Mouse (Mus musculus): Measurements from ENCODE around the gene Sp2. TPM values are rescaled to one million over a fixed set of nuclear protein-coding genes. Genes with fewer than 3 reads are reported as not detected.

The Sp2 gene
- total and polyA plus RNA-seq, 3 experiments = 10.4 to 12.4 (median 12.3) TPM

DNA sequence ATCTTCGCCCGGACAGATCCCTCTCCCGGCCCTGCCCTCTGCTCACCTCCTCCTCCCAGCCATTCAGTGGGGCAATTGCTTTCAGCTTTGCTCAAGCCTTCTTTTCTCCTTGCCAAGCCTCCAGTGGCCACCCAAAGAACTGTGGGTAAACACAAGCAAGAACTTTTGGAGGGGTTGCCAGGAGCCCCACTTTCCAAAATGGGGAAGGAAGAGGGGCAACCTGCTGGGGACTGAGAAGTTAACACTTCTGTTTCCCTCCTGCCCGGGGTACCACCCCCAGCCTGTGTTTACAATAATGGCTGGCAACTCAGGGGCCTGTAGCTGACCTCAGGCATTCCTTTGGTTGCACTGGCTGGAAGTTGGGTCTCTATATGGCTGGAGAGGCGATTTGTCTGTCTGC, 20.4 kb upstream of the Sp2 start:
- no peak for TF ChIP-seq POLR2A (IDR thresholded peaks at IDR 0.05; ENCODE audit: insufficient read depth, low read depth, low read length)
- no peak for TF ChIP-seq CTCF (IDR thresholded peaks at IDR 0.05)
- no peak for TF ChIP-seq EP300 (IDR thresholded peaks at IDR 0.05; ENCODE audit: insufficient read depth, low read depth, low read length)
- Histone ChIP-seq H3K79me2 (replicated peaks; ENCODE audit: control insufficient read depth, insufficient read depth, low read length) (no peaks in the 10 kb centered on the region), H3K27me3 (ENCODE audit: control insufficient read depth, insufficient read depth, low read length) (peaks cover 1% of the 10 kb centered on the region; the same call in 1 of the 2 replicates), H3K36me3 (ENCODE audit: control insufficient read depth, insufficient read depth, low read length) (no peaks in the 10 kb centered on the region), H3K27ac (no peak overlapping the region), H3K9ac (ENCODE audit: low read depth, low read length) (no peak overlapping the region), H3K4me3 (no peak overlapping the region), H3K4me1 (ENCODE audit: control insufficient read depth, insufficient read depth, low read length) (no peaks in the 10 kb centered on the region)
- WGBS = 47% methylated on average over 5 of the region's 5 CpGs
- DNase-seq = no peak
- intact Hi-C loops (cut with DNase I) = no loop called here

DNA sequence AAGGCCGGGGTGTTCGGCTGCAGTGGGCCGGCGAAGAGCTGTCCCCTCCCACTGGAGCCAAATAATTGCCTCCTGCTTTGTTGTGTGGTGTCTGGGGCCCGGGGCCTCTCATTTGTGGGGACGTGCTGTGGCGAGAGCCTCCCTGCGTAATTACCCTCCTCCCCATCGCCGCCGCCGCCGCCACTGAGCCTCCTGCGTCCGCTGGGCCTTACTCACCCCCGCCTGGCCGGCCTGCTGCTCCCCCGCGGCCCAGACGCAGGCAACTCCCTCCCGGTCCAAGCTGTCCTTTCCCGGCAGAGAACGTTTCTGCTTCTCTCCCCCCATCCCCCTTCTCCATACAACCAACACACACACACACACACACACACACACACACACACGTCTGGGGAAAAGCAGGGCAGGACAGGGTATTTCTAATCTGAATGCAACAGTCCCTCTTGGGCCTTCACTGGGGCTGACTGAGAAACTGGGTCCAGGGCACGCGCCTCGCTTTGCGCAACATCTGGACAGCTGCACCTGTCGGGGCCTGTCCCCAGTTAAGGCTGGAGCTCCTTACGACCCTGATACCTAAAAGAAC, 14.7 kb upstream of the Sp2 start:
- Histone ChIP-seq H3K27ac (peak overlapping the region; percentile 45), H3K9ac (ENCODE audit: low read depth, low read length) (peak overlapping the region; percentile 34), H3K4me1 (ENCODE audit: control insufficient read depth, insufficient read depth, low read length) (no peaks in the 10 kb centered on the region), H3K27me3 (ENCODE audit: control insufficient read depth, insufficient read depth, low read length) (peaks cover 4% of the 10 kb centered on the region), H3K4me3 (peak overlapping the region; percentile 45), H3K79me2 (replicated peaks; ENCODE audit: control insufficient read depth, insufficient read depth, low read length) (no peaks in the 10 kb centered on the region), H3K36me3 (ENCODE audit: control insufficient read depth, insufficient read depth, low read length) (no peaks in the 10 kb centered on the region)
- intact Hi-C loops (cut with DNase I) = no loop called here
- DNase-seq = peak; percentile 57 to 67
- no peak for TF ChIP-seq EP300 (IDR thresholded peaks at IDR 0.05; ENCODE audit: insufficient read depth, low read depth, low read length)
- TF ChIP-seq POLR2A (IDR thresholded peaks at IDR 0.05; ENCODE audit: insufficient read depth, low read depth, low read length) = no peak
- TF ChIP-seq CTCF (IDR thresholded peaks at IDR 0.05) = no peak
- 13% methylated on average over 30 of the region's 30 CpGs for WGBS

DNA sequence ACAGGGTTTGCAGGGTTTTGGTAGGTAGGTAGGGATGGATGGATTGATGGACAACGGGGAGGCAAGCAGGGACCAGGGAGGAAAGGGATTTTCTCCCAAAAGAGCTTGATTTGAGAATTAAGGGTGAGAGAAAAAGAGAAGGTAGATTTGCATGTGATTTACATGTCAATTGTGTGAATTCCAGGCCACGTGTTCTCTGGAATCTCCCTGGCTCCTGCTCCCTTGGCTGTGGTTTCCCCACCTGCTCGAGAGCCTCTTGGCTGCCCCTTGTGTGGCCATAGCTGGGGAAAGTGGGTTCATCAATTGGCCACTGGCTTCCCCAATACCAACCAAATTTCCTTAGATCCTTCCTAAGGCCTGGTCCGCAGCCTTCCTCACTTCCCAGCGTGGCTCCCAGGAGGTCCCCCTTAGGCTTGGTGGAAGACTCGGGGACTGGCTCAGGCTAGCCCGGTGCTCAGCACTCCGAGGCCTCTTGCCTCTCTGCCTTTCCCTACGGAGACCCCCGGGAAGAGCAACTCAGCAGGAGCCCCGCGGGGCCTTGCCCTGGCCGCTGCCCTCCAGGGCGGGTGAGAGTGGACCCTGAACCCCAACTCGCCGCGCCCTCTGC, 14.1 kb upstream of the Sp2 start:
- 22% methylated on average over 17 of the region's 17 CpGs for WGBS
- peak overlapping the region; percentile 45 for H3K4me3 ChIP-seq
- no peaks in the 10 kb centered on the region for H3K36me3 ChIP-seq (ENCODE audit: control insufficient read depth, insufficient read depth, low read length)
- H3K27ac ChIP-seq = peak overlapping the region; percentile 45
- H3K79me2 ChIP-seq (replicated peaks; ENCODE audit: control insufficient read depth, insufficient read depth, low read length) = no peaks in the 10 kb centered on the region
- H3K9ac ChIP-seq (ENCODE audit: low read depth, low read length) = peak overlapping the region; percentile 34
- no peak for DNase-seq
- intact Hi-C loops (cut with DNase I) = no loop called here
- peaks cover 4% of the 10 kb centered on the region for H3K27me3 ChIP-seq (ENCODE audit: control insufficient read depth, insufficient read depth, low read length)
- TF ChIP-seq EP300 (IDR thresholded peaks at IDR 0.05; ENCODE audit: insufficient read depth, low read depth, low read length) (no peak), POLR2A (IDR thresholded peaks at IDR 0.05; ENCODE audit: insufficient read depth, low read depth, low read length) (no peak), CTCF (IDR thresholded peaks at IDR 0.05) (no peak)
- H3K4me1 ChIP-seq (ENCODE audit: control insufficient read depth, insufficient read depth, low read length) = no peaks in the 10 kb centered on the region

DNA sequence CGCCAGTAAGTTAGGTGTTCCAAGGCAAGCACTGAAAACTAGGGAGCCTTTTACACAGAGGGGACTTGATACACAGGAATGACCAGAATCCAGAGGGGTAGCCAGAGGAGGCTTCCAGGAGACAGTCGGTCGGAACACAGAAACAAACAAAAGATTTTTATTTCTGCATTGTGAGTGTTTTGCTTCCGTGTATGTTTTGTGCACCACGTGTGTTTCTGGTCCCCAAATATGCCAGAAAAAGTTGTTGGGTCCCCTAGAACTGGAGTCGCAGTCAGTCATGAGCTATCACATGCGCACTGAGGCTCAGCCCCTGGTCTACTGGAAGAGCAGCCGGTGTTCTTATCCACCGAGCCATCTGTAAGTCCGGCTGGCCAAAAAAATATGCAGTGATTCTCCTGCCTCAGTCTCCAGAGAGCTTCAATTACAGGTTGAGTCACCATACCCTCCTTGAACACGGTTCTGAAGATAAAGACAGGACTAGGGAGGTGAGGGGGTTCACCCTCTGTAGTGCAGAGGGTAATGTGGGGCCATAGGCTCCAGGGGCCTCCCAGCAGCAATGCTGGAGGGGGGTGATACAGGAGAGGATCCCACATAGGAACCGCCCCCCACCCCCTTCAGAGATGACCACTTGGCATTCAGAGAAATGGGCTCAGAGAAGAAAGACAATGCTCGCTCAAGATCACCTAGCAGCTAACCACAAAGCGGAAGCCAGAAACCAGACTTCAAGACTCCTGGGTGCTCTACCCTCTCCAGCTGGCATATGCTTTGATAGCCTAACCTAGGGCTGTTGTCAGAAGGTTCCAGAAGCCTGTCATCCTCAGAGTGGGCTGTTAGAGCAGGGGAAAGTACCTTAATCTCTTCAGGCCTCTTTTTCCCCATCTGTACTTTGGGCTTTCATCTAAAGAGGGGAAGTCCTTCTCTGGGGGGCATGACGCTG, 13.3 kb upstream of the Sp2 start:
- intact Hi-C loops (cut with DNase I) = no loop called here
- H3K4me1 ChIP-seq (ENCODE audit: control insufficient read depth, insufficient read depth, low read length) = no peaks in the 10 kb centered on the region
- H3K27ac ChIP-seq = no peak overlapping the region
- no peak overlapping the region for H3K9ac ChIP-seq (ENCODE audit: low read depth, low read length)
- 80% methylated on average over 15 of the region's 15 CpGs for WGBS
- no peak for DNase-seq
- no peaks in the 10 kb centered on the region for H3K36me3 ChIP-seq (ENCODE audit: control insufficient read depth, insufficient read depth, low read length)
- TF ChIP-seq EP300 (IDR thresholded peaks at IDR 0.05; ENCODE audit: insufficient read depth, low read depth, low read length) = no peak
- no peak for TF ChIP-seq CTCF (IDR thresholded peaks at IDR 0.05)
- TF ChIP-seq POLR2A (IDR thresholded peaks at IDR 0.05; ENCODE audit: insufficient read depth, low read depth, low read length) = no peak
- no peaks in the 10 kb centered on the region for H3K79me2 ChIP-seq (replicated peaks; ENCODE audit: control insufficient read depth, insufficient read depth, low read length)
- peaks cover 4% of the 10 kb centered on the region for H3K27me3 ChIP-seq (ENCODE audit: control insufficient read depth, insufficient read depth, low read length)
- H3K4me3 ChIP-seq = no peak overlapping the region

DNA sequence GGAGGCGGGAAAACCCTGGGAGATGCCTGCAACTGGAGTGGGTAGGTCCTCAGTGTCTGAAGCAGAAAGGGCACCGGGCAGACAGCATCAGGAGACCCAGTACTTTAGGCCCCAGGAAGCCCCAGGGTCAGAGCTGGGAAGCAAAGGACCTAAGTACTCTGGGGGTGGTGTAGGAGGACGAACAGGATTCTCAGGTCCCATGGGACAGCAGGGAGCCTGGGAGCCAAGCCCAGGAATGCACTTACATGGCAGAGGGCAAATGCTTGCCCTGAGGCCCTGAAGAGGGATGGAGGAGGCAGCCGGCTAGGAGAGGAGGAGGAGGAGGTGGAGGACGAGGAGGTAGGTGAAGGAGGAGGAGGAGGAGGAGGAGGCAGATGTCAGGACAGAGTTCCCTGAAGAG, 12.3 kb upstream of the Sp2 start:
- Histone ChIP-seq H3K36me3 (ENCODE audit: control insufficient read depth, insufficient read depth, low read length) (no peaks in the 10 kb centered on the region), H3K9ac (ENCODE audit: low read depth, low read length) (no peak overlapping the region), H3K79me2 (replicated peaks; ENCODE audit: control insufficient read depth, insufficient read depth, low read length) (no peaks in the 10 kb centered on the region), H3K27ac (no peak overlapping the region), H3K27me3 (ENCODE audit: control insufficient read depth, insufficient read depth, low read length) (peaks cover 4% of the 10 kb centered on the region), H3K4me1 (ENCODE audit: control insufficient read depth, insufficient read depth, low read length) (no peaks in the 10 kb centered on the region), H3K4me3 (no peak overlapping the region)
- no peak for TF ChIP-seq CTCF (IDR thresholded peaks at IDR 0.05)
- TF ChIP-seq EP300 (IDR thresholded peaks at IDR 0.05; ENCODE audit: insufficient read depth, low read depth, low read length) = no peak
- TF ChIP-seq POLR2A (IDR thresholded peaks at IDR 0.05; ENCODE audit: insufficient read depth, low read depth, low read length) = no peak
- intact Hi-C loops (cut with DNase I) = no loop called here
- WGBS = 49% methylated on average over 5 of the region's 5 CpGs
- DNase-seq = no peak
